Mouse (Mus musculus) heart, postnatal 0 days (tissue): ENCODE measurements around the gene Lyar. TPM values are rescaled to one million over a fixed set of nuclear protein-coding genes. Genes with fewer than 3 reads are reported as not detected.
A peak's percentile ranks its signal among the peaks of the same experiment; 100 is the strongest.

ENCODE experiments used
- ATAC-seq: fragments of 200-750 bp; cut with Nextera tagmentation; 2 replicates; pipeline ENCODE4 v1.8.0; 2017; ENCODE audit warnings: low read depth, moderate number of reproducible peaks, moderate library complexity; ENCODE audit not compliant: insufficient read depth
- DNase-seq: peaks from one replicate; pipeline ENCODE4 v3.0.0-alpha.2; 2016; ENCODE audit warnings: low spot score
- H3K27ac ChIP-seq: fragments of 300-500 bp; sonication (generic); 2 replicates; pipeline ENCODE4 v1.5.1; 2014; ENCODE audit warnings: low read depth, mild to moderate bottlenecking
- H3K27me3 ChIP-seq: fragments of 300-500 bp; sonication (generic); 2 replicates; pipeline ENCODE4 v1.6.1; 2014; ENCODE audit warnings: low read length, mixed read lengths; ENCODE audit not compliant: control insufficient read depth, insufficient read depth
- H3K36me3 ChIP-seq: fragments of 300-500 bp; sonication (generic); replicated peaks from 2 replicates; pipeline ENCODE4 v1.6.1; 2014; ENCODE audit warnings: low read length, mixed read lengths; ENCODE audit not compliant: control insufficient read depth, insufficient read depth
- H3K4me1 ChIP-seq: fragments of 300-500 bp; sonication (generic); 2 replicates; pipeline ENCODE4 v1.6.1; 2014; ENCODE audit warnings: antibody characterized with exemption; ENCODE audit not compliant: control insufficient read depth, insufficient read depth
- H3K4me2 ChIP-seq: fragments of 300-500 bp; sonication (generic); 2 replicates; pipeline ENCODE4 v1.6.1; 2014; ENCODE audit warnings: low read depth, mild to moderate bottlenecking, low read length, moderate library complexity
- H3K4me3 ChIP-seq: fragments of 300-500 bp; sonication (generic); 2 replicates; pipeline ENCODE4 v1.5.1; 2014; ENCODE audit warnings: low read depth, low read length
- H3K9ac ChIP-seq: fragments of 300-500 bp; sonication (generic); replicated peaks from 2 replicates; pipeline ENCODE4 v1.6.1; 2014; ENCODE audit warnings: low read depth, low read length, mixed read lengths
- H3K9me3 ChIP-seq: fragments of 300-500 bp; sonication (generic); replicated peaks from 2 replicates; pipeline ENCODE4 v1.6.1; 2016; ENCODE audit warnings: low read length; ENCODE audit not compliant: control insufficient read depth
- CTCF ChIP-seq: IDR thresholded peaks from 2 replicates; pipeline ENCODE4 v1.5.1; 2016; ENCODE audit warnings: antibody characterized with exemption, control low read depth, low read depth
- EP300 ChIP-seq: IDR thresholded peaks from 2 replicates; pipeline ENCODE4 v1.6.1; 2016; ENCODE audit warnings: antibody characterized with exemption, low read depth
- WGBS: fragments of 180-500 bp; shearing (Covaris S2); extraction: QIAGEN DNeasy Blood & Tissue Kit; methylation state at CpG from one replicate; pipeline ENCODE4 v1.1.7; 2014; 5-methylcytosine and 5-hydroxymethylcytosine counted together
- polyA plus RNA-seq: library from polyadenylated mRNA; unstranded; fragments of >200 nt; fragmentation: Nextera tagmentation; extraction: Ambion mirVana; gene quantifications from 2 replicates; pipeline ENCODE4 v1.2.1, GENCODE M21; 2015
- total RNA-seq: library from RNA; depleted of rRNA; stranded (reverse); fragments of >200 nt; gene quantifications from 2 replicates; pipeline ENCODE4 v1.2.3, GENCODE M21; 2014; ENCODE audit warnings: low replicate concordance

Lyar gene
- total and polyA plus RNA-seq, 2 experiments from 2014 or later = 13.6 to 42.1 TPM

DNA sequence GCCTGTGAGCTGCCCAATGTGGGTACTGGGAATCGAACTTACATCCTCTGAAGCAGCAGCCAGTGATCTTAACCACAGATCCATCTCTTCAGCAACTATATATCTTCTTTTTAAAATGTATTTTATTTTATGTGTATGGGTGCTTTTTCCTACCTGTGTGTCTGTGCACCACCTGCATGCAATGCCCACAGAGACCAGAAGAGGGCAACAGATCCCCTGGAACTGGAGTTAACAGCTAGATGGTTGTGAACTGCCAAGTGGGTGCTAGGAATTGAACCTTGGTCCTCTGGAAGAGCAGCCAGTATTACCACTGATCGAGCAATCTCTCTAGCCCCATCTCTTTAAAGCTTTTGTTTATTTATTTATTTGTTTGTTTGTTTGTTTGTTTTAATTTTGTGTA, 16.4 kb downstream of the Lyar start:
- Histone ChIP-seq H3K4me3 (no peak overlapping the region), H3K4me1 (no peaks in the 10 kb centered on the region), H3K9ac (no peak overlapping the region), H3K4me2 (no peak overlapping the region), H3K9me3 (no peaks in the 10 kb centered on the region), H3K27ac (no peak overlapping the region), H3K36me3 (peaks cover 31% of the 10 kb centered on the region), H3K27me3 (no peaks in the 10 kb centered on the region)
- no peak for ATAC-seq
- 89% methylated on average over 2 of the region's 2 CpGs for WGBS
- no peak for DNase-seq
- TF ChIP-seq CTCF = no peak
- no peak for TF ChIP-seq EP300

DNA sequence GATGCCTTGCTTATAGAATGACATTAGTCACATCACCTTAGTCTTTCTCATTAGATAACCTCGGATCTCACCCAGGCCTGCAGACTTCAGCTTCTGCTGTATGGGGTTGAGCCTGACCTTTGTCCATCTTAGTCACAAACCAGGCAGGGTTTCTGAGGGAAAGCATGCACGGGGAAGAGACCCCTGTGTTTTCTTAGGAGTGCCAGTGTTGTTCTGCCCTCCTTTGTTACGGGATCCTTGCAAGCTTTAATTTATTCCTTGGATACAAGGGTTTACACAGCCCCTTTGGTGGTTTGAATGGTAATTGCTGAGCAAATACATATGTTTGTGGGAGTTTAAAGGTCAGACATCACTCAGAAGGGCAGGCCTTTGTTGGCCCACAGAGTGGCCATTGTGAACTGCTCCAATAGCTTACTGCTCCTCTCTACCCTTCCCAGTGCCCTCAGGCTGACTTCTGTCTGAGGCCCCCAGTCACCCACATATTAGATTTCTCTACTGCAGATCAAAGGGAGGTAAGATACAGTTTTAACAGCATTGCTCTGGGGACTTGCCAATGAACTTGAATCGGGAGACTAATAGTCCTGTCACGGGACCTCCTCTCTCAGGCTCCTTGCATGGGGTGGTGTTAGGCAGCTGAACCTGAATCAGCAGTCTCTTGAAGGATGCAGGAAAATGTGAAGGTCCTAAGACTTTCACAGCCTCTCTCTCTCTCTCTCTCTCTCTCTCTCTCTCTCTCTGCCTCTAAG, 20.6 kb downstream of the Lyar start:
- H3K4me1 ChIP-seq = no peaks in the 10 kb centered on the region
- DNase-seq (no peak), ATAC-seq (no peak)
- H3K27ac ChIP-seq = no peak overlapping the region
- no peak overlapping the region for H3K9ac ChIP-seq
- 66% methylated on average over 5 of the region's 5 CpGs for WGBS
- no peak overlapping the region for H3K4me2 ChIP-seq
- no peaks in the 10 kb centered on the region for H3K9me3 ChIP-seq
- no peak overlapping the region for H3K4me3 ChIP-seq
- TF ChIP-seq EP300 = no peak
- no peak for TF ChIP-seq CTCF
- no peaks in the 10 kb centered on the region for H3K36me3 ChIP-seq
- no peaks in the 10 kb centered on the region for H3K27me3 ChIP-seq

DNA sequence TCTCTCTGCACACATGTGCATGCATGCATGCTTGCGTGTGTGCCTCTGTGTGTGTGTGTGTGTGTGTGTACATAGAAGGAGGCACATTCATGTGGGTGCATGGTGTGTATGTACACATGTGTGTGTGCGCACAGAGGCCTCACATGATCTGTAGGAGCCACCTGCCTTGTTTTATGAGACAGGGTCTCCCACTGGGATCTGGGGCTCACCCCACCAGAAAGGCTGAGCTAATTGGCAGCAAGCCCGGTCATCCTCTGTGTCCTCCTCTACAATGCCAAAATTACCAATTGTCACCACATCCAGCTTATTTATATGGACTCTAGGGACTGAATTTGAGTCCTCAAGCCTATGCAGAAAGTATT, 21.2 kb downstream of the Lyar start:
- TF ChIP-seq CTCF = no peak
- no peak for TF ChIP-seq EP300
- H3K27me3 ChIP-seq = no peaks in the 10 kb centered on the region
- H3K4me3 ChIP-seq = no peak overlapping the region
- H3K9me3 ChIP-seq = no peaks in the 10 kb centered on the region
- H3K9ac ChIP-seq = no peak overlapping the region
- H3K36me3 ChIP-seq = no peaks in the 10 kb centered on the region
- no peak overlapping the region for H3K27ac ChIP-seq
- no peak overlapping the region for H3K4me2 ChIP-seq
- WGBS = 82% methylated on average over 3 of the region's 3 CpGs
- DNase-seq (no peak), ATAC-seq (no peak)
- no peaks in the 10 kb centered on the region for H3K4me1 ChIP-seq

DNA sequence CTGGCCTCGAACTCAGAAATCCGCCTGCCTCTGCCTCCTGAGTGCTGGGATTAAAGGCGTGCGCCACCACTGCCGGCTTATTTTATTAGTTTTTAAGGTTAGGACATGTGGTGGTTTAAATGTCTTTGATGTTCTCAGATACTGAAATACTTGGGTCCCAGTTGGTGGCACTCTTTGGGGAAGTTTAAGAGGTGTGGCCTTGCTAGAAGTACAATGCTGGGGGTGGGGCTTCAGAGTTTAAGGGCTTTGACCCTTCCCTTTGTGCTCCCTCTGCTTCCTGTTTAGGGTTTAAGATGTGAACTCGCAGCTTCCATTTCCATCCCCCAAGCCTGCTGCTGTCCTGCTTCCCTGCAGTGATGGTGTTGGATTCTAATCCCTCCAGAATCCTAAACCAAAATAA, 21.7 kb downstream of the Lyar start:
- Histone ChIP-seq H3K4me3 (no peak overlapping the region), H3K9me3 (no peaks in the 10 kb centered on the region), H3K27ac (no peak overlapping the region), H3K27me3 (no peaks in the 10 kb centered on the region), H3K9ac (no peak overlapping the region), H3K4me1 (no peaks in the 10 kb centered on the region), H3K36me3 (no peaks in the 10 kb centered on the region), H3K4me2 (no peak overlapping the region)
- no peak for DNase-seq
- no peak for ATAC-seq
- no peak for TF ChIP-seq CTCF
- no peak for TF ChIP-seq EP300
- 79% methylated on average over 6 of the region's 6 CpGs for WGBS

DNA sequence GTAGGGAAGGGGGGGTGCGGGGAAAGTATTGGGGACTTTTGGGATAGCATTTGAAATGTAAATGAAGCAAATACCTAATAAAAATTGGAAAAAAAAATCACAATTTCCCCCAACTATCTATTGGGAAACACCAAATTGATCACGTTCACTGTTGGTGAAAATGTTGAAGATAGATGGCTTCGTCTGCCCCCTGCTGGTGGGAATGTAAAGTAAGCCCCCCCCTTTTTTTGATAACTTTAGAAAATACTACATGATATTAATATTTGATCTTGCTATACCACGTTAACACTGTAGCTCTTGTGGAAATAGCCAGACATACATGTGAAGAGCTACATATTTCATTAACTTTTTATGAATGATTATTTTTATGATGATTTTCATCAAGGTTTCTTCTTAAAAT, 34.9 kb downstream of the Lyar start:
- H3K27me3 ChIP-seq = no peaks in the 10 kb centered on the region
- no peaks in the 10 kb centered on the region; the same call in 1 of the 2 replicates for H3K9me3 ChIP-seq
- H3K36me3 ChIP-seq = no peaks in the 10 kb centered on the region
- DNase-seq (no peak), ATAC-seq (no peak)
- H3K27ac ChIP-seq = no peak overlapping the region
- WGBS = 29% methylated on average over 4 of the region's 4 CpGs
- H3K4me3 ChIP-seq = no peak overlapping the region
- TF ChIP-seq CTCF (peak; percentile 29; the same call in 1 of the 2 replicates), EP300 (no peak)
- no peak overlapping the region for H3K9ac ChIP-seq
- H3K4me1 ChIP-seq = no peaks in the 10 kb centered on the region
- H3K4me2 ChIP-seq = no peak overlapping the region

DNA sequence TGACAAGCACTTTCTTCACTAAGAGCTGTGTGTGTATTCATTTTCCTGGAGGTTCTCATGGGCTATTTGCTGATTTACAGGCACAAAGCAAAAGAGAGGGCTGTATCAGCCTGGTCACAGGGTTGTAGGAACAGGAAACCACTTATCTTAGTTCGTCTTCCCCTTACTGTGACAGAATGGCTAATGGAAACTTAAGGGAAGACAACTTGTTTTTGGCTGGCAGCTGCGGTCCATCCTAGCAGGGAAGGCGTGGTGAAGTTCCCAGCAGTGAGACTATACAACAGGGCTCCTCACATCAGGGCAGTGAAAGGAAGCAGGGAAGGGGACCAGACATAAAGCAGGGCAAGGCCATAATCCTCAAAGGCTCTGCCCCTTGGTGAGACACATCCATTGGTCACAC, 35.4 kb downstream of the Lyar start:
- H3K9ac ChIP-seq = no peak overlapping the region
- no peaks in the 10 kb centered on the region; the same call in 1 of the 2 replicates for H3K4me1 ChIP-seq
- no peaks in the 10 kb centered on the region for H3K36me3 ChIP-seq
- 38% methylated on average over 3 of the region's 3 CpGs for WGBS
- no peak overlapping the region for H3K27ac ChIP-seq
- H3K27me3 ChIP-seq = no peaks in the 10 kb centered on the region
- DNase-seq (peak; percentile 25), ATAC-seq (peak; percentile 43; the same call in 1 of the 2 replicates)
- TF ChIP-seq CTCF (no peak), EP300 (no peak)
- no peak overlapping the region for H3K4me3 ChIP-seq
- H3K4me2 ChIP-seq = no peak overlapping the region
- no peaks in the 10 kb centered on the region; the same call in 1 of the 2 replicates for H3K9me3 ChIP-seq
